Comparison of ENCODE assay signal across 11 mouse cellular contexts in genomic region chr3:137211667-137212066, GRCm38 (mm10).
DNase-seq lines count a peak whose midpoint lies in the region; ATAC-seq and TF ChIP-seq lines count a peak whose summit lies in the region.
"Had no signal": no experiment of that assay in that cellular context is flagged by ENCODE, and none has a peak within 500 bp of the region (broad histone marks: within the 10 kb centered on the region; RNA-seq: fewer than 3 reads in every experiment).

No protein-coding gene starts in this region.

- no peak overlapping the region for H3K4me3 ChIP-seq in left cerebral cortex, adult 2 months
- H3K4me3 ChIP-seq in kidney, embryonic 14.5 days (ENCODE audit: low read length), result no peak overlapping the region

- H3K4me1 ChIP-seq in kidney, embryonic 14.5 days (ENCODE audit: control insufficient read depth, insufficient read depth, low read length), result no peaks in the 10 kb centered on the region

- H3K9me3 ChIP-seq in kidney, embryonic 14.5 days (ENCODE audit: control insufficient read depth, low read length), result no peaks in the 10 kb centered on the region

- no peaks in the 10 kb centered on the region for H3K36me3 ChIP-seq in kidney, embryonic 14.5 days (ENCODE audit: control insufficient read depth, insufficient read depth, low read length)

- peak overlapping the region; percentile 81 for H3K27ac ChIP-seq in left cerebral cortex, adult 2 months
- no peak overlapping the region for H3K27ac ChIP-seq in kidney, embryonic 14.5 days (ENCODE audit: low read depth, low read length)
- H3K27ac ChIP-seq: liver, embryonic 14.5 days had no signal

- 83% methylated on average over 3 of the region's 3 CpGs for WGBS in kidney, embryonic 14.5 days

- DNase-seq in frontal cortex, adult 2 months (ENCODE audit: extremely low spot score in 1 of 2, low spot score in 1 of 2), result peak; percentile 65 to 72
- DNase-seq in frontal cortex, postnatal 25 days (ENCODE audit: low spot score in 2 of 2), result no peak
- peak; percentile 26 to 31 for DNase-seq in right cerebral cortex, adult 2 months (ENCODE audit: low spot score in 2 of 2)
- DNase-seq in right cerebral cortex, postnatal 14 days, result no peak
- peak in 1 of 2 experiments; percentile 12 for DNase-seq in left cerebral cortex, adult 2 months (ENCODE audit: extremely low spot score in 1 of 2, low spot score in 2 of 2)
- no peak for DNase-seq in testis, postnatal 10 days (ENCODE audit: low spot score)
- DNase-seq: cerebellum, adult 8-10 months; heart, postnatal 36 days; lung, postnatal 10 days had no signal

- no peak for TF ChIP-seq CTCF in left cerebral cortex, adult 2 months (IDR thresholded peaks at IDR 0.05)

- intact Hi-C loops in left cerebral cortex, adult 2 months (cut with DNase I), result loop anchor here (2.0 to 5.0 kb wide), 5 partner anchors 77 to 539 kb away; partner anchors contain the start of gene Ppp3ca

- no peak overlapping the region for H3K4me2 ChIP-seq in kidney, embryonic 14.5 days (replicated peaks; ENCODE audit: low read depth, low read length)

- no peak overlapping the region for H3K9ac ChIP-seq in kidney, embryonic 14.5 days (ENCODE audit: low read depth, low read length)
- H3K9ac ChIP-seq: liver, embryonic 14.5 days had no signal

- ATAC-seq in kidney, embryonic 14.5 days (ENCODE audit: low FRiP score, low TSS enrichment), result no peak

- H3K27me3 ChIP-seq in kidney, embryonic 14.5 days (ENCODE audit: control insufficient read depth, insufficient read depth, low read length), result no peaks in the 10 kb centered on the region

Comparison
In these comparisons a context has a peak if more than half of its experiments do, and no peak if none do; other contexts are left out.
1. DNase-seq: peak in frontal cortex, adult 2 months (2 of 2) and right cerebral cortex, adult 2 months (2 of 2); none in frontal cortex, postnatal 25 days (0 of 2), right cerebral cortex, postnatal 14 days (single experiment) and testis, postnatal 10 days (single experiment).